Mouse (Mus musculus) neural tube, embryonic 12.5 days (tissue): ENCODE data around the gene Zbed5. TPM values are rescaled to one million over a fixed set of nuclear protein-coding genes. Genes with fewer than 3 reads are reported as not detected.

Experiments used
- ATAC-seq: fragments of 200-750 bp; cut with Nextera tagmentation; 2 replicates; pipeline ENCODE4 v1.8.0; 2017; ENCODE audit warnings: low read depth, mild to moderate bottlenecking, moderate TSS enrichment, moderate library complexity; ENCODE audit not compliant: low FRiP score
- H3K27ac ChIP-seq: fragments of 300-500 bp; sonication (generic); 2 replicates; pipeline ENCODE4 v1.5.1; 2016
- H3K27me3 ChIP-seq: fragments of 300-500 bp; sonication (generic); replicated peaks from 2 replicates; pipeline ENCODE4 v1.6.1; 2016; ENCODE audit warnings: mild to moderate bottlenecking
- H3K36me3 ChIP-seq: fragments of 300-500 bp; sonication (generic); 2 replicates; pipeline ENCODE4 v1.6.1; 2016; ENCODE audit warnings: mild to moderate bottlenecking
- H3K4me1 ChIP-seq: fragments of 300-500 bp; sonication (generic); 2 replicates; pipeline ENCODE4 v1.6.1; 2016
- H3K4me2 ChIP-seq: fragments of 300-500 bp; sonication (generic); replicated peaks from 2 replicates; pipeline ENCODE4 v1.6.1; 2016; ENCODE audit warnings: mild to moderate bottlenecking
- H3K4me3 ChIP-seq: fragments of 300-500 bp; sonication (generic); 2 replicates; pipeline ENCODE4 v1.5.1; 2016
- H3K9ac ChIP-seq: fragments of 300-500 bp; sonication (generic); 2 replicates; pipeline ENCODE4 v1.6.1; 2016; ENCODE audit warnings: mild to moderate bottlenecking
- H3K9me3 ChIP-seq: fragments of 300-500 bp; sonication (generic); 2 replicates; pipeline ENCODE4 v1.6.1; 2016; ENCODE audit warnings: mild to moderate bottlenecking
- WGBS: fragments of 180-500 bp; shearing (Covaris S2); methylation state at CpG from one replicate; pipeline ENCODE4 v1.1.7; 2016; 5-methylcytosine and 5-hydroxymethylcytosine counted together
- polyA plus RNA-seq: library from polyadenylated mRNA; unstranded; fragments of >200 nt; fragmentation: Nextera tagmentation; extraction: Ambion mirVana; gene quantifications from 2 replicates; pipeline ENCODE4 v1.2.1, GENCODE M21; 2016

Gene Zbed5
- 10.0 and 10.8 TPM in 2 replicates for polyA plus RNA-seq

- no peaks in the 10 kb centered on the region for H3K27me3 ChIP-seq
- H3K36me3 ChIP-seq: no peaks in the 10 kb centered on the region
- no peaks in the 10 kb centered on the region for H3K4me1 ChIP-seq
- H3K4me3 ChIP-seq: peak within 1 kb of the TSS; percentile 56
- peak; percentile 100 for ATAC-seq
- no peaks in the 10 kb centered on the region for H3K9me3 ChIP-seq
- 2% methylated on average over 44 of the region's 44 CpGs for WGBS
- peak within 1 kb of the TSS; percentile 85 for H3K4me2 ChIP-seq
- H3K27ac ChIP-seq: no peak within 1 kb of the TSS
- peak within 1 kb of the TSS; percentile 55 for H3K9ac ChIP-seq
Observed at GRCm38 (mm10) chr5:129895198-129896088, at the start of gene Zbed5. Zbed5 (plus strand) TSS chr5:129895723.

DNA sequence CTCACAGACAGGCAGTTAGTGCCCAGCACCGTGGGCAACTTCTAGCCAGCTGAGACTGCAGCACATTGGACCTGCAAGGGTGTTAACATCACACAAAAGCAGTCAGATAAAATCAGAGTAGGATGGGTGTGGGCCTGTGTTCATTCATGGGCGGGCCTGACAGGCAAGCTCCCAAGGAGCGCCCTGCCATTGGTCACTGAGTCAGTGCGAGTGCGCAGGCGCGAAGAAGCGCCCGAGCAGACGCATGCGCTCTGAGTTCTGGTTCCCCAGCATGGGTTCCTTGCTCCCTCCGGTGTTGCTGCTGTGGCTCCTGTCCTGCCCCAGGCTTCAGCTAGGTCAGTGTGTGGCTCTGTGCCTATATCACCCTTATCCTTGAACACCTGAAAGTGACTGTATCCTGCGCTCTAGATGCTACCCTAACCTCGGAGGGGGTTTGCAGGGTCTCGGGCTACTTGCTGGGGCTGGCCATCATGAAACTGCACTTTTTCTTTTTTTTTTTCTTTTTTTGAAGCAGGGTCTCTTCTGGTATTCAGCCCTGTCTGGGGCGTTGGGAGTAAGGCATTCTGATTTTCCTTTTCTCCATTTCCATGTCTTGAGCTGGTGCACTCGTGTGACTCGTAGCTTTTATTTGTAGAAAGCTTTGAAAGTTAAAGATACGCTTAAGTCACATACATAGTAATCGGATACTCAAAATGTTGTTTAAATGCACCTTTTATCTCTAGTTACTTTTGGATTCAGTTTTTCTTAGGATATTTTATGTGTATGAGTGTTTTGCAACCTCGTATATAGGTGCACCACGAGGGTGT is 48.6 kb upstream of the Zbed5 start, which contains the start of gene Sumf2:
Gene Sumf2 (plus strand): TSS at position 235 of the 806 bp plus-strand sequence.
- Histone ChIP-seq H3K9ac (peak within 1 kb of the TSS; percentile 61), H3K9me3 (no peaks in the 10 kb centered on the region), H3K27ac (peak within 1 kb of the TSS; percentile 57; the same call in 1 of the 2 replicates), H3K36me3 (peaks cover 22% of the 10 kb centered on the region), H3K4me2 (peak within 1 kb of the TSS; percentile 62), H3K4me1 (peaks cover 5% of the 10 kb centered on the region), H3K4me3 (peak within 1 kb of the TSS; percentile 64), H3K27me3 (no peaks in the 10 kb centered on the region)
- peak; percentile 95 for ATAC-seq
- 13% methylated on average over 22 of the region's 22 CpGs for WGBS

GRCm38 (mm10) chr5:129847558-129847820 is 48.0 kb upstream of the Zbed5 start:
- H3K36me3 ChIP-seq: peaks cover 22% of the 10 kb centered on the region
- ATAC-seq: no peak
- 61% methylated on average over 8 of the region's 8 CpGs for WGBS
- H3K27me3 ChIP-seq: no peaks in the 10 kb centered on the region
- no peak overlapping the region for H3K27ac ChIP-seq
- H3K4me1 ChIP-seq: peaks cover 5% of the 10 kb centered on the region
- H3K9ac ChIP-seq: peak overlapping the region; percentile 61; the same call in 1 of the 2 replicates
- peak overlapping the region; percentile 62 for H3K4me2 ChIP-seq
- no peaks in the 10 kb centered on the region for H3K9me3 ChIP-seq
- H3K4me3 ChIP-seq: peak overlapping the region; percentile 64

DNA sequence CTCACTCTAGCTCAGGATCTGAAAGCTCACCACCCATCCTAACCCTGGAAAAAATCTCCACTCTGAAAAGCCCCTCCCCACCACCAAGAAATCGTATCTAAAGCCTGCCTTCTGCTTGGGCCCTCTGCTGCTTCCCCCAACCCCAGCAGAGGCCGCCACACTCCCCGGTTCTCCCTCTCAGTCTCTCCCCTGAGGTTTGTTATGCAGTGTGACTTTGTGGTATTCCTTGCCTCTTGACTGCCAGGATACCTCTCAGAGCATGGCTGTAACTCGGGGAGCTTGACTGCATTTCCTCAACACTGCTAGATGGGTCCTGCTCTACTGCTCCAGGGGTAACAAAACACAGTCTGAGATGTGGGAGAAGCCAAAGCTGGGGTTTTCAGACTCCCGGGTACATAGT is 40.4 kb upstream of the Zbed5 start:
- ATAC-seq: no peak
- no peaks in the 10 kb centered on the region for H3K4me1 ChIP-seq
- no peaks in the 10 kb centered on the region for H3K27me3 ChIP-seq
- H3K9ac ChIP-seq: no peak overlapping the region
- WGBS: 50% methylated on average over 5 of the region's 5 CpGs
- no peak overlapping the region for H3K4me2 ChIP-seq
- no peak overlapping the region for H3K27ac ChIP-seq
- no peak overlapping the region for H3K4me3 ChIP-seq
- H3K36me3 ChIP-seq: peaks cover 42% of the 10 kb centered on the region
- H3K9me3 ChIP-seq: no peaks in the 10 kb centered on the region

DNA sequence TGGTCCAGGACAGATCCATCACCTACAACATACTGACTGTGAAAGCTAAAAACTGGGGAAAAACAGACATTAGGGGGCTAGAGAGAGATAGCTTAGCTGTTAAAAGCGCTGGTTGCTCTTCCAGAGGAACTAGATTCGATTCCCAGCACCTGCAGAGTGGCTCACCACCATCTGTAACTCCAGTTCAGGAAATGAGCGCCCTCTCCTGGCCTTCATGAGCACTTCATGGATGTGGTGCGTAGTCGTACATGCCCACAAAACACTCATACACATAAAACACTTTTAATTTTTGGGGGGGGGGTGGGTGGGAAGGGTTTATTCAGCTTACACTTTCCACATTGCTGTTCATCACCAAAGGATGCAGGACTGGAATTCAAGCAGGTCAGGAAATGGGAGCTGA is 39.1 kb upstream of the Zbed5 start:
- ATAC-seq: no peak
- Histone ChIP-seq H3K27me3 (no peaks in the 10 kb centered on the region), H3K27ac (no peak overlapping the region), H3K4me1 (no peaks in the 10 kb centered on the region), H3K9me3 (no peaks in the 10 kb centered on the region), H3K4me2 (no peak overlapping the region), H3K4me3 (no peak overlapping the region), H3K9ac (no peak overlapping the region), H3K36me3 (peaks cover 52% of the 10 kb centered on the region)
- WGBS: 90% methylated on average over 5 of the region's 5 CpGs

DNA sequence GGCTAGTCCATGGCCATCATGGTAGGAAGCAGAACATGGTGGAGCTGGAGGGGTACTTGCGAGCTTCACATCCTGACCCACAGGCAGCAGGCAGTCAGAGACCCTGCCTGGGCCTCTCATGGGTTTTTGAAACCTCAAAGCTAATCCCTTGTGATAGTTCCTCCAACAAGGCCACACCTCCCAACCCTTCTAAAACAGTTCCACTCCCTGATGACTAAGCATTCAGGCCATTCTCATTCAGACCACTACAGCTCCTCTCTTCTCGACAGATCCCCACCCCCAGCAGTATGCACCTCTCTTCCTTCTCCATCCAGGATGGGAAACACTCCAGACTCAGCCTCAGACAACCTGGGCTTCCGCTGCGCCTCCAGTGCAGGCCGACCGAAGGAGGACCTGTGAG is 33.2 kb upstream of the Zbed5 start:
- no peak overlapping the region for H3K9ac ChIP-seq
- no peak for ATAC-seq
- no peaks in the 10 kb centered on the region for H3K9me3 ChIP-seq
- no peak overlapping the region for H3K4me2 ChIP-seq
- no peak overlapping the region for H3K4me3 ChIP-seq
- H3K36me3 ChIP-seq: peaks cover 43% of the 10 kb centered on the region
- no peaks in the 10 kb centered on the region for H3K4me1 ChIP-seq
- H3K27ac ChIP-seq: no peak overlapping the region
- 96% methylated on average over 6 of the region's 6 CpGs for WGBS
- no peaks in the 10 kb centered on the region for H3K27me3 ChIP-seq

DNA sequence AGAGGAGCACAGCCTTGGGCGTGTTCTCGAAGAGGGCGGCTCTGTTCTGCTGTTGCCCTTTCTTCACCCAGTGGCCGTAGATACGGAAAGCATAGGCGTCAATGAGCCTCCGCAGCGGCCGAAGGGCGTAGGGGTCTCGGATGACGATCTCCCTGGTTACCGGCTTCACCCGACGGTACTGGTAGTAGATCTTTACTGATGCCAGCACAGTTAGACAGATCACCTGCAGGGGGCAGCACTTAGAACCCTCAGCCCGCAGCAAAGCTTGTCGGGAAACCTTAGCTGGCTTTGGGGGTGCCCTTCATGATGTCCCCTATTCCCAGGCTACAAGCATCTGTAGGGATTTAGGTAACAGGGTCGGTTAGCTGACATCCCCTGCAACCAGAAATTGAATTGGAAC is 31.1 kb upstream of the Zbed5 start:
- Histone ChIP-seq H3K27ac (no peak overlapping the region), H3K4me2 (0 out of 2 replicates have a peak overlapping the region, but pooled peaks have one; percentile 20), H3K9ac (no peak overlapping the region), H3K9me3 (no peaks in the 10 kb centered on the region), H3K36me3 (peaks cover 29% of the 10 kb centered on the region), H3K27me3 (no peaks in the 10 kb centered on the region), H3K4me3 (no peak overlapping the region), H3K4me1 (no peaks in the 10 kb centered on the region)
- WGBS: 10% methylated on average over 18 of the region's 18 CpGs
- no peak for ATAC-seq

GRCm38 (mm10) chr5:129865841-129866240 is 29.7 kb upstream of the Zbed5 start:
- Histone ChIP-seq H3K9ac (no peak overlapping the region), H3K27ac (no peak overlapping the region), H3K4me2 (no peak overlapping the region), H3K27me3 (no peaks in the 10 kb centered on the region), H3K9me3 (no peaks in the 10 kb centered on the region), H3K4me3 (no peak overlapping the region), H3K4me1 (no peaks in the 10 kb centered on the region), H3K36me3 (peaks cover 17% of the 10 kb centered on the region)
- 89% methylated on average over 12 of the region's 12 CpGs for WGBS
- ATAC-seq: no peak

DNA sequence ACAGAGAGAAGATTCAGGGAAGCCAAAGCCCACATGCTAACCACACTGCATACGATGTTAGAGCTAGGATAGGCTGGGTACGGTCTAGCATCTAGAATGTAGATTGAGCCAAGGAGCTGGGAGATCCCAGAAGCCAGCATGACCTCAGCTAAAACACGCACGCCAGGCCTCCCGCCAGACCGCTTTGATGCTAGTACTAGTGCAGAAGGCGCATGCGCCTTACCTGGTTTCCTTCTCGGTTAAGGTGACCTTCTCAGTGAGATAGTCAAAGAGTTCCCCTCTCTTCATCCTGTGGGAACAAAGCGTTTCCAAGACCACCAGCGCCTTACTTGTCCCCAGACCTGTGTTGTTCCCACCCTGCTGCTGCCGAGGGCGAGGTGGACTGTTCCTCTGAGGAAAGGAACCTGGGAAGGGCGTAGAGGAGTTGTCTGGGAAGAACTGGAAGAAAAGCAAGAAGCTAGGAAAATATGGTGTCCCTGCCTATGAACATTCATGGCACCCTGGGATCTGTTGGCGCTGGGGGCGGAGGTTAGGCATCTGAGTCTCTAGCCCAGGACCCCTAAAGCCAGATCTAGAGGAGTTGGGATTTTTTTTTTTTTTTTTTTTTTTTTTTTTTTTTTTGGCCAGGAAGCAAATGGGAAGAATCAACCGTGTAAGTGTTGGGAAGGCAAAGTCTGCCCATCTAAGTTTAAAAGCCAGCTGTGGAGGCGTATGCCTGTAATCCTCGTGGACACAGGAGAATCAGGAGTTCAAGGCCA is 26.1 kb upstream of the Zbed5 start:
- WGBS: 91% methylated on average over 19 of the region's 19 CpGs
- Histone ChIP-seq H3K4me2 (no peak overlapping the region), H3K4me1 (no peaks in the 10 kb centered on the region), H3K36me3 (no peaks in the 10 kb centered on the region), H3K9ac (no peak overlapping the region), H3K4me3 (no peak overlapping the region), H3K9me3 (no peaks in the 10 kb centered on the region), H3K27me3 (no peaks in the 10 kb centered on the region), H3K27ac (no peak overlapping the region)
- no peak for ATAC-seq

DNA sequence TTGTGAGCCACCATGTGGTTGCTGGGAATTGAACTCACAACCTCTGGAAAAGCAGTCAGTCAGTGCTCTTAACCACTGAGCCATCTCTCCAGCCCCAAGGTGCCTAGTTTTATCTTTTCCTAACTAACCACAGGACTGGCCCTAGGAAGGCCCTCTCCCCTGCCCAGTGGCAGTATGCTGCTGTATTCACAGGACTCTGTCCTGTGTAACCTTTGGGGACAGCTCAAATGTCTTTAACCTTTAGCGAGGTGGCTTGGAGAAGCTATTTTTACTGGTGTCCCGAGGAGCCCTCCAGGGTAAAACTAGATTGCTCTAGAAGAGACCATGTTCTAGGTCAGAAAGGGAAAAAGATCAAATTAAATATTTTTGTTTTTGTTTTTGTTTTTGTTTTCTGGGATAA is 24.3 kb upstream of the Zbed5 start:
- H3K27ac ChIP-seq: no peak overlapping the region
- H3K36me3 ChIP-seq: no peaks in the 10 kb centered on the region
- no peaks in the 10 kb centered on the region for H3K9me3 ChIP-seq
- H3K4me3 ChIP-seq: no peak overlapping the region
- WGBS: 87% methylated on average over 2 of the region's 2 CpGs
- no peaks in the 10 kb centered on the region for H3K4me1 ChIP-seq
- no peaks in the 10 kb centered on the region for H3K27me3 ChIP-seq
- H3K9ac ChIP-seq: no peak overlapping the region
- ATAC-seq: no peak
- H3K4me2 ChIP-seq: no peak overlapping the region

GRCm38 (mm10) chr5:129873942-129874341 is 21.6 kb upstream of the Zbed5 start:
- H3K9ac ChIP-seq: no peak overlapping the region
- H3K27ac ChIP-seq: no peak overlapping the region
- H3K9me3 ChIP-seq: no peaks in the 10 kb centered on the region
- ATAC-seq: no peak
- H3K4me3 ChIP-seq: no peak overlapping the region
- 88% methylated on average over 12 of the region's 12 CpGs for WGBS
- H3K27me3 ChIP-seq: no peaks in the 10 kb centered on the region
- no peak overlapping the region for H3K4me2 ChIP-seq
- no peaks in the 10 kb centered on the region for H3K36me3 ChIP-seq
- H3K4me1 ChIP-seq: no peaks in the 10 kb centered on the region

DNA sequence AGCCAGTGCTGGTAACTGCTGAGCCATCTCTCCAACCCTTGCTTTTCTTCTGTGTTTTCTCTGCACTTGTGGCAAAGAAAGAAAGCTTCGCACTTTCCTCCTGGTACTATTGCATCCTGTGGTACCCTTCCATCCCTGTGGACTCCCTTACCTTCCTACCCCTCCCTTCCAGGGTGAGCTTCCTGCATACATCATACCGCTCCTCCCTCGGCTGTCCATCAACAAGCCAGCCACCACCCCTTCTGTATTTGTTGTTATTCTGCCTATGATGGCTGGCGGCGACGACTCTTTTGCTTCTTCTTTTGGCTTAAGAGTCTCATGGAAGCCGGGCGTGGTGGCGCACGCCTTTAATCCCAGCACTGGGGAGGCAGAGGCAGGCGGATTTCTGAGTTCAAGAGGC is 20.4 kb upstream of the Zbed5 start:
- Histone ChIP-seq H3K4me3 (no peak overlapping the region), H3K27me3 (no peaks in the 10 kb centered on the region), H3K4me2 (no peak overlapping the region), H3K9ac (no peak overlapping the region), H3K27ac (no peak overlapping the region), H3K4me1 (no peaks in the 10 kb centered on the region), H3K36me3 (0 out of 2 replicates have a peak, but pooled peaks cover 3% of the 10 kb centered on the region), H3K9me3 (no peaks in the 10 kb centered on the region)
- no peak for ATAC-seq
- WGBS: 77% methylated on average over 11 of the region's 11 CpGs
